Mouse (Mus musculus): ENCODE data around the gene Cnpy1.
A peak's percentile ranks its signal among the peaks of the same experiment; 100 is the strongest.

Cnpy1 gene

GRCm38 (mm10) chr5:28238876-28239275 is 6.7 kb downstream of the Cnpy1 start:
- peak; percentile 41 to 54 for DNase-seq

GRCm38 (mm10) chr5:28238152-28238551 is 7.5 kb downstream of the Cnpy1 start:
- DNase-seq, result peak; percentile 63 to 74

DNA sequence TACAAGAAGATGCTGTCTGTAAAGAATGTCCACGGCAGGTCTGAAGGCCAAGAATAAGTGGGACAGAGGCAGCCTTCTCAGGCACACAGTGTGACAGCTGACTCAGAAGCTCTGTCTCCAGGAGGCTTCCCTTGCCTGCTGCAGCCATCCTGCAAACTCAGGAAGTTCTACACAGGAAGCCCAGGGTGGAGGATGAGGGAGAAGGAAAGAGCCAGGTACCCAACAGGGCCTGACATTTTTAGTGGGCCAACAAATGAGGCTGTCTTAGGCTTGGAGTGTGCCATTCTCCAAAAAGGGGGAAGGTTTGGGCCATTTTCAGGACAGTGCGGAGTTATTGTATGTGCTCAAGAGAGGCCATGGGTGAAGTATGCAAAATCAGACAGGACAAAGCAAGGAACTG is 7.9 kb downstream of the Cnpy1 start:
- DNase-seq, result peak; percentile 82 to 89

DNA sequence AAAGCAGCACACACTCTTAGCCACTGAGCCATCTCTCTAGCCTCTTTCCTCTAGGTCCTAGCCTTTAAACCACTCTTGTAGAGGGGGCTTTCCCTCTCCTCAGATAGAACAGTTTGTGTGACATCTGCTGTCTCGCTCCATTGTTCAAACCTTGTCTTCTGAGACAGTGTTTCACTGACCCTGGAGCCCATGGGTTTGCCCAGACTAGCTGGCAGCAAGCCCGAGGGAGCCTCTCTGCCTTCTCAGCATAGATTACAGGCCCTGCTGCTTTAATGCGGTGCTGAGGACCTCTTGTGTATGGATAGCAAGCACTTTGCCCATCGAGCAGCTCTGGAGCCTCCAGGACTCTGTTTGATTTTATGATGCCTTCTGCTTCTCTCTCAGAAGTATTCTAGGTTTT is 8.6 kb downstream of the Cnpy1 start:
- DNase-seq, result peak; percentile 88 to 89

DNA sequence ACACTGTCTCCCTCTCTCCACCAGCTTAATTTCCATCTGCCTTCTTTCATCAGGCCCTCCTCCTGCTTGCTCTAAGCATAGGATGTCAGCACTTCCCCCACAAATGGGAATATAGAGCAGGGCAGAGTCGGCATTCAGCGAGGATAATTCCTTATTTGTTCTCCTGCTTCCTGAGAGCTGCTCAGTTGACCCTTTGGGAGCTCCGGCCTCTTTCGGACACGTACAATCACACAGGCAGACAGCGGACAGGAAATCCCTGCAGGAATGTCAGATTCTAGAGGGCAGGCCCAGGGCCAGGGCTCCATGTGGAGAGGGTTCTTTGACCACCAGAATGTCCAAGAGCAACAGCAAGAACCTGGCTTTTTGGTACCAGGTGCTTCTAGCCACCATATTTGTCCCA is 9.5 kb downstream of the Cnpy1 start:
- DNase-seq, result peak; percentile 41 to 57

- DNase-seq, result no peak
These were observed 13.5 kb downstream of the Cnpy1 start for GRCm38 (mm10) chr5:28232101-28232500.

DNA sequence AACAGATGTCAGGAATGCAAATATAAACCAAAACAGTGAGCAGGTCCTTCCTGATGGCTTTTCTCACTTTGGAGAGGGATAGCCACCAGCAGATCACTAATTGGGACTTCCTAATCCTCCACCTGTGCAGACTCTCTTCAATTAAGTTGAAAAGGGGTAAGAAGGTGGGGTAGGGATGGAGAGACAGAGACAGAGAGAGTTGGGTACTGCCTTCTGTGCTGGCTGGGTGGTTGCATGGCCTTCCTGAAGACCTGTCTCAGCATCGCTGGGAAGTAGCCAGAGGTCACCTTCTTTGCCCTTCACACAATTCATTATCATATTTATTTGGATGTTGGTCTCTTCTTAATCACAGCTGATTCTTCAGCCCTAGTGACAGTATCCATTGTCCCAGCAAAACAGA is 26.0 kb downstream of the Cnpy1 start:
- DNase-seq, result no peak

DNA sequence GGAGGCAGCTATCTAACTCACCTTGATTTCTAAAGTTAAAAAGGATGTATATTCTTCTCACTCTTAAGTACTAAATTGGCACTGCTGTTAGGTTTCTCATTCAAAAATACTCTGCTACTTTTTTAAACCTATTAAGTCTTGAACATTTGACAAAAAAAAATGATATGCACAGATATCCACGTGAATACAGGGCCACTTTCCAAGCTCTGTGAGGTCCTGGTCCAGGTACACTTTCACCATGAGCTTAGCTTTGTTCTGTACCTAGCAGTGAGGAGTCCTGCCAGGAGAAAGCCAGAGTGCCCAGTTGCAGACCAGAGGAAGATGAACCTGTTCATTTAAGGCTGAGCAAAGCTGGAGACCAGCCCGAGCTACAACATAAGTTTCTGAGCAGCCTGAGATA is 32.2 kb downstream of the Cnpy1 start:
- no peak for DNase-seq

DNA sequence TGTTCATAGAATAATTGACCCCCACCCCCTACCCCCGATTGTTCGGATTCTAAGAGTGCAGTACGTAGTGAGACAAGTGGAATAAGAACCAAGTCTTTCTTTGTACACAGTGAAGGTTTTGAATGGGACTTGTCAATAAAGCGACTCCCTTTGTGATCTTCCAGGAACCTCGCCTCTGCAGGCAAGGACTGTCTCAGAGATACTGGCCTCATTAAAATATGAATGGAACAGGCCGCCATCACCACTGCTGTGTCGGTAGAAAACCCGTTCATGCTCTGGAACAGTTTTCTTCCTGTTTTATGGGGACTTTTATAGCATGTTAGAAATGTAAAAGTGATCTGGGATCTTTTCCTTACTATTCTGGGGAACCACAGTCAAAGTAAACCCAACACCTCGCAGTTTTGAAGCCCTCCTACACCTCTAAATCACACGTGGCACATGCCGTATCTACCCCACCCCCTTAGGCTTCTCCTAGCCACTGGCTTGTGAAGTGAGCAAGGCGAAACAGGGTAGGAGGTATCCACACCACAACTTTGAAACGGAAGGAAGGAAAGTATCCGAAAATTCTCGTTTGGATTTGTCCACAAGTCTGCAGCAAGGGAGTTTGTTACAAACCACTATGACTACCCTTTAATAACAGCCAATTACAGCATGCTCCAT is 33.8 kb downstream of the Cnpy1 start:
- peak in 1 of 2 experiments; percentile 45 for DNase-seq

DNA sequence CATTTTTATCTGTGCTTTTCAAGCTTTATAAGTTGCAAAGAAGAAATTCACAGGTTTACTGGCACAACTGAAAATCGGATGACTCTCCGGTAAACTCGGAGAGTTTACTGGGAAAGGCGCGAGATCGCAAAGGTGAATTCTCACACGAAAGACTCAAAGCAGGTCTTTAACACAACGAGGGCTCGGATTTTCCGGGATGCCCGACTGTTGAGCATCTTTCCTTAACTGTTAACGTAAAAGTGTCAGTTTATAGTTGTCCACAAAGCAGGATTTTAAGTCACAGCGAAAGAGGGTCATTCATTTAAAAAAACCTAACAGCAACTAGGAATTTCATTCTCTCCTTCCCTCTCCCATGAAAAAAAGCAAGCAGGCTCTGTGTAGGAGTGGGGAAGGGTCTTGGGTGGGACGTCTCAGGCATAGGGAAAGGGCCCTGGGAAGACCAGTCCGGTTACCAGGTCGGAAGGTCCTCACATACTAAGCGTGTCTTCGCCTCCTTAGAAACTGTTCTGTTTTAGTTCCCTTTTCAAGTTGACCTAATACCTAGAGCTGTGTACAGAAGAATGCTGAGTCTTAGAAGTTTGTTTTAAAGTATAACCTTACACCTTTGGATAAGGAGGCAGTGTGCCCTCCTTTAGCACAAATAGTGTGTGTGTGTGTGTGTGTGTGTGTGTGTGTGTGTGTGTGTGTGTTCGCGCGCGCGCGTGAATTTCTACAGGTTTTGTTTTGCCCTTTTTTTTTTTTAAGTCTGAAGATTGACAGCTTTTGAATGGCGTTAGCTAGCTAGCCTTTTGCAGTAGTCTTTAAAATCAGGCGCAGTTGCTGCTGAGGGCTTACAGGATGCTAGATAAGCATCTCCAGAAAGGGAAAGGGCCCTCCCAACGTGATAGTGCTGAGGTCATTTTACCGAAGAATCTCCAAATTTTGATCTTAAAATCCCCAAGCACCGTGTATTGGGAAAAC is 34.7 kb downstream of the Cnpy1 start:
- peak in 1 of 2 experiments; percentile 55 for DNase-seq

DNA sequence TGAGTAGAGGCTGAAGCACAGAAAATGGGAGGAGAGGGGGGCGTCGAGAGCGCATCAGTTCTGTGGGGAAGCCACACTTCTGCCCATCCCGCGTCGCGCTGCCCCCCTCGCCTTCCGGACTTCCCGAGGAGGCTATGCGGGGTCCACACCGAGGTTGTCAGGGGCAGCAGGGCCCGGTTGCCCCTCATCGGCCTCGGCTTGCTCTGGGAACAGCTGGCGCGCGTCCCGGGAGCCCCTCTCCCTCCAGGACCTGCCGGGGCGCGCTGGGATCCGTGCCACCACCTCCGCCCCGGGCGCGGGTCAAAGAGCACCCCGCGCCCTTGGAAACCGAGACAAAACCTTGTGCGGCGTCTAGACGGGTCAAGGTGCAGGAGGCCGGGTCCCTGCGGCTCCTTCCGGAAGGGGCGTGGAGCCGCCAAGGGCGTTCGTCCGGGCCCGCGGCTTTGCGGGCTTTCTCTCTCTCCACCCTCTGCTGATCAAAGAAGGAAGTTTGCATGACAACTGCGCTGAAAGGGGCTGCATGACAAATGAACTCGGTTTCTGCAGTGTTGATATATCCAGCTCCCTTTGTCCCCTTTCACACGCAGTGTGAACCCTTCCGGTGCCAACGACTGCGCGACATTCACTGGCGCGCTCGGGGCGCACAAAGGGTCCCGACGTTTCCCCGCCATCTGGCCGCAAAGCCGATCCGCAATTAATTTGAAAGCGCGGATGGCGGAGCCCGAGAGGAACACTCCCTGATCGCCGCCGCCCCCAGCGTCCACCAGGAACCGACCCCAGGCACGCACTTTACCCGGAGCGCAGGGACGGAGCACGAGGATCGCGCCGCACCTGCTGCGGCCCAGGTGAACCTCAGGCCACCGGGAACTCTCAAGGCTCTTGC is 35.8 kb downstream of the Cnpy1 start:
- peak; percentile 61 to 77 for DNase-seq

DNA sequence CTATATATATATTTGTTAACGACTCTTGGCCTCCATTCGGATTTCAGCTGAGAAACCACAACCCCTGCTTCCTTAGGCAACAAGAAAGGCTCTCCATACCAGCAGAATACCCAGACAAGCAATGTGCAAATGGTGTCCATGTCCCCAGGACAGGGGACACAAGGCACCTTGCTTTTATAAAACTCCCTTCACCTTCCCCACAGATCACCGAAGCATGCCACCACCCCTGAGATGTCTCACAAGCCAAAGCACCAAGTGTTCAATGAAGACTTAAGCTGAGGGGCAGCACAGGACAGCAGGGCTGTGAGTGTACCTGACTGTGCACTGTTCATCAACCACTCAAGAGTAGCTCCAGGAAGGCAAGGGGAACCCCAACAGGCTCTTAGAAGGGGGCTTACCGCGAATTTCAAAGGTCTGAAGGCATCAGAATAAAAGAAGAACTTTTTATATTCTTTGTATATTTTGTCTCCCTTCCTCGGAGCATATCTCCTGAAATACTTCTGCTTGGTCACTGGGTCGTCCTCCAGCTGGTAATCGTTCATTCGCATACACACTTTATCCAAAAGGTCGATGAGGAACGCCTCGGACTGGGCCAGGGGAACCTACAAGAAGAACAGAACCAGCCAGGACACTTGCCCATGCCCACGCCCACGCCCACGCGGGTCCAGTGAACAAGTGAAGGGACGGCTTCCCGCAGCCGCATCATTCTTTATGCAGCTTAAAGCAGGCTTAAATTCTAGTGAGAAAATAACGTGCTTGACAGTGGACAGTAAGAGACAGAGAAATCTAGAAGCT is 36.7 kb downstream of the Cnpy1 start:
- peak; percentile 59 to 66 for DNase-seq

DNA sequence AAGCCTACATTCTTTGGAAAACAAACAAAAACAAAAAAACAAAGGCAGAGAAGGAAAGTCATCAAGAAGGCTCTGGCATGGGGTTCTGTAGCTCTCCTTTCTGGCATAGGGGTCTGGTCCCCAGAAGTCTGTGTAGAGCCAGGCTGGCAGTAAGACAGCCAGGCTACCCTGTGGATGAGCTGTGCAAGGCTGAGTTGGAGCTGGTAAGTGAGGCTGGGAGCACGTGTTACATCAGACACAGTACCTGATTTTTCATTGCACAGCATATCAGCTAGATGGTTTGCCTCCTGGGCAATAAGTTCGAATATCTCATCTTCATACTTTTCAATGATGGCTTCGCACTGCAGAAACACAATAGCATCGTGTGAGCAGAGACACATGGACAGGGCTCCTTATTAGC is 38.6 kb downstream of the Cnpy1 start:
- peak in 1 of 2 experiments; percentile 31 for DNase-seq

- peak in 1 of 2 experiments; percentile 8 for DNase-seq
These were observed 39.2 kb downstream of the Cnpy1 start for GRCm38 (mm10) chr5:28206448-28206847.

DNA sequence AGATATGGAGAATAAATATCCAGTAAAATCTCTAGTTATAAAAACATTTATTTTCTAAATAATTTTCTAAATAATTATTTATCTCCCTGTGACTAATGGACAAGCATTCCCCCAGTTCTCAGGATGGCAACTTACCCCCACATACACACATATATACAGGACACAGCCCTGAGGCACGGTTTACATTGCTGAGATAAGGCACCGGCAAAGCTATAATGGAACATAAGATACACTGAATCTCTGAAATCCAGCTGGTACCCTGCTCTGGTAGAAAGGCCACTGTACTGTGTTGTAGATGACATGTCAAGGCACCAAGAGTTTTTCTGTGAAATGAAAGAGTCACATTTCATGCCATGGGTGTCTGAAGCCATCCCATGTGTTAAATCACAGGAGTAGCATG is 40.9 kb downstream of the Cnpy1 start:
- DNase-seq, result no peak

DNA sequence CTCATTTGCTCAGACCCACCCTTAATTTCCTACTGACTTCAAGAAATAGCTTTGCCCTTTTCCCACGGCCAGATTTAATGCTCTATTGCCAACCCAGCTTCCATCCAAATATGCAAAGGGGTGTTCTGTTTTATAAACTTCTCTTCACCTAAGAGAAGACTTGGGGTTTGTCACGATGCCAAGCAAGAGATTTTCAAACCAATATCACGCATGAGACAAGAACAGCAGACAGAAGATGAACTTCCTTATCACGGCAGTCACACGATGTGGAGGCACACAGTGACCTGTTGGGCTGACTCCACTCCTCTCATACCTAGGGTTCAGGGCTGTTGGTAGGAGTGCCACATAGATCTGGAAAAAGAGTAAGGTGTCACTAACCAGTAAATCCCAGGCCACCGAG is 42.5 kb downstream of the Cnpy1 start:
- no peak for DNase-seq

GRCm38 (mm10) chr5:28199089-28199873 is 46.3 kb downstream of the Cnpy1 start:
- DNase-seq, result no peak

DNA sequence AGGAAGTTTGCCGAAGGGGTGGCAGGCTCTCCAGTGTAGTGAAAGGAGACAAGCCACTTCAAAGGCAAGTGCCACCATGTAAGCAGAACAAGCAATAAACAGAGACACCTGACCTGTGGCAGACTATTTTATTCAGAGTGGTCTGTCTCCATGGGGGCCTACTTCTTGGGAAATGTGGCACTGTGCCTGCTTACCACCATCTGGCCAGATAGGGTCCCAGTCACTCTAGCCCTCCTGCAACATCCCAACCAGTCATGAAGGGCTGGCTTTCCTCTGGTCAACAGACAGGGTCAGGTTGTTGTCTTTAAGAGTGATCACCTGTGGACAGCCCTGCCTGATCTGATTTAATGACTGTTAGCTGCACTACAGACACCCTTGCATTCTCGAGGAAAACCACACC is 50.1 kb downstream of the Cnpy1 start:
- no peak for DNase-seq

DNA sequence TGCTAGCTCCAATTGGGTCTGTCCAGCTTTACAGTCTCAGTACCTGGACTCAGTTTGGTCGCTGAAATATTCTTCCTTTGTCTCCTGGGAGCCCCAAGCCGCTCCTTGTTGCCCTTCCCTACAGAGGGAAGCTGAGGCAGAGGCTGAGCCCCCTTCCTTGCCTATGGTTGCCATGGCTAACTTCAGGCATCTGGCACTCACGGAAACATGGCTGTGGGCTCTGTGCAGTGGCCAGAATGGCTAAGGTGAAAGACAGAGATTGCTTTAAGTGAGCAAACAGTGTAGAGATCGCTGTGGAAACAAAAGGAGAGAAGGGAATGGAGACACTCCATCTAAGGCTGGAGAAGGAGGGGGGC is 53.5 kb downstream of the Cnpy1 start:
- DNase-seq, result no peak

GRCm38 (mm10) chr5:28191201-28192098 is 54.2 kb downstream of the Cnpy1 start:
- peak; percentile 77 to 87 for DNase-seq
